Mouse (Mus musculus): Measurements from ENCODE around the gene Mtm1. TPM values are rescaled to one million over a fixed set of nuclear protein-coding genes. Genes with fewer than 3 reads are reported as not detected.

Mtm1 gene
- polyA plus RNA-seq, 1 experiment from 2014 or later, result 4.2 TPM

DNA sequence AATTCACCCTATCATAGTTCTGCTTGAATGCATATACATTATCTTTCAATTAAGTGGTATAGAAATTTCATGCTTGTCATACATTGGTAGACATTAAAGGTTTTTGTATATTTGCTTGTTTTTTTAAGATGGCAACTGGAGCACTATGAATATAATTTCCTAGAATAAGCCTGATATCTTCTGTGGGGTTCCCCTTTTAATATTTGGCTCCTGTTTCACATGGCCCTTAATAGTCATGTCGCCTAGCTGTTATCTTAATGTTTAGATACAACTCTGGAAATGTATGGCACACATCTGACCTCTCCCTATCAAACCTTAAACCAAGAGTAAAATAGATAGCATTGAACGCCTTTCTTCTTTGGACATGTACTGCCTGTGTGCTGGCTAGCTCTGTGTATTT lies 20.3 kb downstream of the Mtm1 start:
- 58% methylated on average over 2 of the region's 2 CpGs for WGBS (ENCODE audit: insufficient replicate concordance)

DNA sequence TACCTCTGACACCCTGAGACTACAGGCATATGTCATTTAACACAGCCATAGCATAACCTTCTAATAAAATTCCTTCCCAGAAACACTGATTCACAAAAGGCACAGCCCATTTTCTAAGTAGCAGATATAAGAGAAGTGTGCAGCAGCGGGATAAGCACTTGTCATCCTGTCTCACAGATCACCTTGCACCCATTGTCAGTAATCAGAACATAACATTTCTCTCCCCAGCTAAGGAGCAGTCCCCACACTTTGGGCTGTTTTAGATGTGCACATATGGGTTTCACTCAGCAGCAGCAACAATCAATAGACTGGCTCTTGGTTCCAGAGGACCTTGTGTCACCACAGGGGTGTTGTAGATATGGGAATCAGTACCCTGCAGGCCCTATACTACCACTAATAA lies 45.9 kb downstream of the Mtm1 start:
- ATAC-seq (replicated peaks; ENCODE audit: insufficient number of reproducible peaks, low FRiP score, low TSS enrichment), result no peak
- Histone ChIP-seq H3K9me3 (replicated peaks; ENCODE audit: control insufficient read depth, low read length) (no peaks in the 10 kb centered on the region), H3K4me1 (ENCODE audit: control insufficient read depth, insufficient read depth, low read length) (no peaks in the 10 kb centered on the region), H3K4me2 (no peak overlapping the region), H3K27ac (ENCODE audit: low read depth, low read length) (no peak overlapping the region), H3K4me3 (ENCODE audit: low read depth, low read length) (no peak overlapping the region), H3K9ac (ENCODE audit: low read depth, low read length) (no peak overlapping the region), H3K36me3 (ENCODE audit: control insufficient read depth, insufficient read depth, low read length) (no peaks in the 10 kb centered on the region), H3K27me3 (ENCODE audit: control insufficient read depth, insufficient read depth, low read length) (no peaks in the 10 kb centered on the region)
- 41% methylated on average over 1 of the region's 1 CpGs for WGBS (ENCODE audit: insufficient replicate concordance)

More for the DNA sequence above, 20.3 kb downstream of the Mtm1 start:
- Histone ChIP-seq H3K27ac (ENCODE audit: low read depth, low read length) (no peak overlapping the region), H3K36me3 (ENCODE audit: control insufficient read depth, insufficient read depth, low read length) (no peaks in the 10 kb centered on the region), H3K4me2 (no peak overlapping the region), H3K4me3 (ENCODE audit: low read depth, low read length) (no peak overlapping the region), H3K9me3 (replicated peaks; ENCODE audit: control insufficient read depth, low read length) (no peaks in the 10 kb centered on the region), H3K4me1 (ENCODE audit: control insufficient read depth, insufficient read depth, low read length) (no peaks in the 10 kb centered on the region), H3K9ac (ENCODE audit: low read depth, low read length) (no peak overlapping the region), H3K27me3 (ENCODE audit: control insufficient read depth, insufficient read depth, low read length) (no peaks in the 10 kb centered on the region)
- no peak for ATAC-seq (replicated peaks; ENCODE audit: insufficient number of reproducible peaks, low FRiP score, low TSS enrichment)

DNA sequence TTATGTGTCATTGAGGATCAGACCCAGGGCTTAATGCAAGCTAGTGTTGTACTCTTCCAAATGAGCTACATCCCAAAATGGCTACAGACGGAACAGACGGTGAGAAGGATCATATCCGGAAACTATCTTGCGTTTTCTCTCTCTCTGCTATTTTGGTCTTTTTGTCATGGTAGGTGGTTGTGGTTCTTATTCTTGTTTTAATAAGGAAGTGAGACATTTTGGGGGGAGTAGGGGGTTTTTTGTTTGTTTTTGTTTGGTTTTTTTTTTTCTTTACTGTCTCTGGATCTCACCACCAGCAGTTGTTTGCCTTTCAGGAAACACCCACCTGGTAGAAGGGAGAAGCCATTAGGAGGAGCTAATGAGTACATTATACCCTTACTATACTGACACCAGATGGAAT lies 50.3 kb downstream of the Mtm1 start:
- no peak overlapping the region for H3K4me3 ChIP-seq (ENCODE audit: low read depth, low read length)
- H3K4me1 ChIP-seq (ENCODE audit: control insufficient read depth, insufficient read depth, low read length), result no peaks in the 10 kb centered on the region
- H3K9ac ChIP-seq (ENCODE audit: low read depth, low read length), result no peak overlapping the region
- ATAC-seq (replicated peaks; ENCODE audit: insufficient number of reproducible peaks, low FRiP score, low TSS enrichment), result no peak
- H3K9me3 ChIP-seq (replicated peaks; ENCODE audit: control insufficient read depth, low read length), result no peaks in the 10 kb centered on the region
- no peak overlapping the region for H3K4me2 ChIP-seq
- WGBS (ENCODE audit: insufficient replicate concordance), result 96% methylated on average over 4 of the region's 4 CpGs
- H3K27ac ChIP-seq (ENCODE audit: low read depth, low read length), result no peak overlapping the region
- no peaks in the 10 kb centered on the region for H3K36me3 ChIP-seq (ENCODE audit: control insufficient read depth, insufficient read depth, low read length)
- no peaks in the 10 kb centered on the region for H3K27me3 ChIP-seq (ENCODE audit: control insufficient read depth, insufficient read depth, low read length)

DNA sequence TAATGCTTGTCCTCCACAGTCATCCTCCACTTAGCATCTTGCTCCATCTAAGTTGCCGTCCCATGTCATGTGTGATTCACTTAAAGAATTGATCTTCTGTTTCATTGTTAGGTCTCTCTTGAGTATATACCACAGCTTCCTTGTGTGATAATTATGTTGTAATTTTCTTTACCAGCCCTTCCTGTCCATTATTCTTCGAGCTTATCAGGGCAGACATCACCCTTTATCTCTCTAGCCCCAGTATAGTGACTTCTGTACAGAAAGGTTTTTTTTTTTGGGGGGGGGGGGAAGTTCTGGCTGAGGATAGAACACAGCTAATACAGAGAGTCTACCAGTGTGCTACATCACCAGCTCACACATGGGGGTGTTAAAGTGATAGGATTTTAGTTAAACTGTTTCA lies 53.7 kb downstream of the Mtm1 start:
- Histone ChIP-seq H3K4me1 (ENCODE audit: control insufficient read depth, insufficient read depth, low read length) (no peaks in the 10 kb centered on the region), H3K4me2 (no peak overlapping the region), H3K4me3 (ENCODE audit: low read depth, low read length) (no peak overlapping the region), H3K36me3 (ENCODE audit: control insufficient read depth, insufficient read depth, low read length) (no peaks in the 10 kb centered on the region), H3K27ac (ENCODE audit: low read depth, low read length) (no peak overlapping the region), H3K9me3 (replicated peaks; ENCODE audit: control insufficient read depth, low read length) (no peaks in the 10 kb centered on the region), H3K9ac (ENCODE audit: low read depth, low read length) (no peak overlapping the region), H3K27me3 (ENCODE audit: control insufficient read depth, insufficient read depth, low read length) (no peaks in the 10 kb centered on the region)
- 63% methylated on average over 2 of the region's 2 CpGs for WGBS (ENCODE audit: insufficient replicate concordance)
- no peak for ATAC-seq (replicated peaks; ENCODE audit: insufficient number of reproducible peaks, low FRiP score, low TSS enrichment)

DNA sequence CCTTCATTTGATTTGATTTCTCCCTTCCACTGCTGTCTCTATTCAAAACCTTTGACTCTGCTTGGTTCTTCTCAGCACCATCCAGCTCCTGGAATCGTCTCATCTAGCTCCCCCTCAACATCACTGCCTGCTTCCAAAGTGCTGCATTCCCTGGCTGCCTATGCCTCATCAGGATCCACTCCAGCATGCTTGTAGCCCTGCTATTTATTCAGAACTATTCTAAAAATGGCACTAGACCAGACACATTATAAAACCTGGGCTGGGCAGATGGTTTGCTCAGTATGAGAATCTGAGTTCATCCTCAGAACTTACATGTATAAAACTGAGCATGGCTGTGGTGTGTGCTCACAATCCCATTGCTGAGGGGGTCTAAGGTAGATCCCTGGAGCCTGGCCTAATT lies 58.4 kb downstream of the Mtm1 start:
- H3K4me3 ChIP-seq (ENCODE audit: low read depth, low read length), result no peak overlapping the region
- no peaks in the 10 kb centered on the region for H3K36me3 ChIP-seq (ENCODE audit: control insufficient read depth, insufficient read depth, low read length)
- H3K4me2 ChIP-seq, result no peak overlapping the region
- WGBS (ENCODE audit: insufficient replicate concordance), result 55% methylated on average over 1 of the region's 1 CpGs
- no peaks in the 10 kb centered on the region for H3K27me3 ChIP-seq (ENCODE audit: control insufficient read depth, insufficient read depth, low read length)
- H3K9me3 ChIP-seq (replicated peaks; ENCODE audit: control insufficient read depth, low read length), result no peaks in the 10 kb centered on the region
- ATAC-seq (replicated peaks; ENCODE audit: insufficient number of reproducible peaks, low FRiP score, low TSS enrichment), result no peak
- no peak overlapping the region for H3K27ac ChIP-seq (ENCODE audit: low read depth, low read length)
- H3K9ac ChIP-seq (ENCODE audit: low read depth, low read length), result no peak overlapping the region
- H3K4me1 ChIP-seq (ENCODE audit: control insufficient read depth, insufficient read depth, low read length), result no peaks in the 10 kb centered on the region

DNA sequence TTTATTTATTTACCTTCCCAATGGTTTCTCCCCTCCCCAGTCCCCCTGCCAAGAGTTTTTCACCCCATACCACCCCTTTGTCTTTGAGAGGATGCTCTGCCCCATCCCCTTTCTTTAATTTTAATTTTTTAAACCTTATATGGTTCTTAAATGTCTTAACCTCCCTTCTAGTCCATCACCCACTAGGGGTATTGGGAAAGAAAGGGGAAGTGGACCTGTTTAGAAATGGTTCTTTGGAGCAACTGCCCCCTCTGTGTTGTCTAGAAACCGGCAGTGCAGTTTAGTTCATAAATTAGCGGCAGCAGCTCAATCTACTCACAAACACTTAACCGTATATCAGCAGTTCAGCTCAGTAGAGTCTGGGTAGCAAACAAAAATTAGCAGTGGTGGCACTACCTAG lies 63.6 kb downstream of the Mtm1 start:
- no peak for ATAC-seq (replicated peaks; ENCODE audit: insufficient number of reproducible peaks, low FRiP score, low TSS enrichment)
- Histone ChIP-seq H3K4me1 (ENCODE audit: control insufficient read depth, insufficient read depth, low read length) (no peaks in the 10 kb centered on the region), H3K4me2 (no peak overlapping the region), H3K4me3 (ENCODE audit: low read depth, low read length) (no peak overlapping the region), H3K9me3 (replicated peaks; ENCODE audit: control insufficient read depth, low read length) (no peaks in the 10 kb centered on the region), H3K9ac (ENCODE audit: low read depth, low read length) (no peak overlapping the region), H3K27me3 (ENCODE audit: control insufficient read depth, insufficient read depth, low read length) (no peaks in the 10 kb centered on the region), H3K36me3 (ENCODE audit: control insufficient read depth, insufficient read depth, low read length) (no peaks in the 10 kb centered on the region), H3K27ac (ENCODE audit: low read depth, low read length) (no peak overlapping the region)
- 87% methylated on average over 3 of the region's 3 CpGs for WGBS (ENCODE audit: insufficient replicate concordance)

DNA sequence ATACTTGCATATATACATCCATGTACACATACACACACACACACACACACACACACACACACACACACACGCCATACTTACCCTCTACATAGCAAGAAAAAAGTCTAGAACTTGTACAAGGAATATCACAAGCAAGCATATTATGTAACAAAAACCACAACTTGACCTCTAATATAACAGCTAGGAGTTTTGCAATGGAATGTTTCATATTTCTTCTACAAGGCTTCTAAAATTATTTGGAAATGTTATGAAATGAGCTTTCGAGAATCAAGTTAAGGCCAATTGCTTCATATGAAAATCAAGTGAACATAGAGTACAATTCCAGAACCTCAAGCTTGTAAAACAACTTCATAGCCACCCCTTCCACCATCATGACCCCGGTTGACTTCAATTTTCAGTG lies 74.9 kb downstream of the Mtm1 start:
- WGBS (ENCODE audit: insufficient replicate concordance), result 70% methylated on average over 3 of the region's 3 CpGs
- Histone ChIP-seq H3K27ac (ENCODE audit: low read depth, low read length) (no peak overlapping the region), H3K4me1 (ENCODE audit: control insufficient read depth, insufficient read depth, low read length) (no peaks in the 10 kb centered on the region), H3K4me2 (no peak overlapping the region), H3K4me3 (ENCODE audit: low read depth, low read length) (no peak overlapping the region), H3K36me3 (ENCODE audit: control insufficient read depth, insufficient read depth, low read length) (no peaks in the 10 kb centered on the region), H3K27me3 (ENCODE audit: control insufficient read depth, insufficient read depth, low read length) (no peaks in the 10 kb centered on the region), H3K9me3 (replicated peaks; ENCODE audit: control insufficient read depth, low read length) (no peaks in the 10 kb centered on the region), H3K9ac (ENCODE audit: low read depth, low read length) (no peak overlapping the region)
- ATAC-seq (replicated peaks; ENCODE audit: insufficient number of reproducible peaks, low FRiP score, low TSS enrichment), result no peak

DNA sequence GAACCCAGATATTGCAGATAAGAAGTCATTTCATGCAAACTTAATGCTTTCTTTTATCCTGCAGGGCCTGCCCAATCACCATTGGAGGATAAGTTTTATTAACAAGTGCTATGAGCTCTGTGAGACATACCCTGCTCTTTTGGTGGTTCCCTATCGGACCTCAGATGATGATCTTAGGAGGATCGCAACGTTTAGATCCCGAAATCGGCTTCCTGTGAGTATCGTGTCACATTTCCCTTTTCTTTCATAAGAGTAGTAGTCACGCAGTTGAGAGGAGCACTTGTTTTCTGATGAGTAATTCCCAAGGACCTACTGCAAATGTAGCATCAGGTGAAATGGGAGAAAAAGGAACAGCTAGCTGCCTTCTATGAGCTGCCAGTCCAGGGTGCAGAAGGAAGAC lies 76.5 kb downstream of the Mtm1 start:
- whole genome bisulfite sequencing (ENCODE audit: insufficient replicate concordance), result 81% methylated on average over 7 of the region's 7 CpGs
- no peak overlapping the region for H3K4me3 ChIP-seq (ENCODE audit: low read depth, low read length)
- H3K36me3 ChIP-seq (ENCODE audit: control insufficient read depth, insufficient read depth, low read length), result no peaks in the 10 kb centered on the region
- no peaks in the 10 kb centered on the region for H3K27me3 ChIP-seq (ENCODE audit: control insufficient read depth, insufficient read depth, low read length)
- H3K4me2 ChIP-seq, result no peak overlapping the region
- H3K9ac ChIP-seq (ENCODE audit: low read depth, low read length), result no peak overlapping the region
- no peak overlapping the region for H3K27ac ChIP-seq (ENCODE audit: low read depth, low read length)
- no peaks in the 10 kb centered on the region for H3K9me3 ChIP-seq (replicated peaks; ENCODE audit: control insufficient read depth, low read length)
- no peak for ATAC-seq (replicated peaks; ENCODE audit: insufficient number of reproducible peaks, low FRiP score, low TSS enrichment)
- H3K4me1 ChIP-seq (ENCODE audit: control insufficient read depth, insufficient read depth, low read length), result no peaks in the 10 kb centered on the region

DNA sequence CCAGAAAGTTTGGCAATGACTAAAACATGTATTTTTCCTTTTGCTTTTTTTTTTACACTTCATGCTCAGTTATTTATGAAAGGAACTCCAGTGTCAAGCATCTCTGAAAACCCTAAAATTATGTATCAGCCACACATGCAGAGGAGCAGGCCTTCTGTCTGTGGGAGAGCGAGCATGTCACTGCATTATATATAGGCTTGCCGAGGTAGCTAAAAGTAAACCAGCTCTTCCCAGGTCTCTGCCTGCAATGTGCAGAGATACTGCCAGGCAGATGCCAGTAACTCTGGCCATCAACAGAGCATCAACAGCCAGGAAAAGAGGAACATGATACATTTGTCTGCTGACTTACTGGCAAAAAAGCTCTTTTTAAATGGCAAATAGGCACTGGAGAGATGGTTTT lies 83.6 kb downstream of the Mtm1 start:
- no peak for ATAC-seq (replicated peaks; ENCODE audit: insufficient number of reproducible peaks, low FRiP score, low TSS enrichment)
- no peaks in the 10 kb centered on the region for H3K36me3 ChIP-seq (ENCODE audit: control insufficient read depth, insufficient read depth, low read length)
- H3K27me3 ChIP-seq (ENCODE audit: control insufficient read depth, insufficient read depth, low read length), result no peaks in the 10 kb centered on the region
- no peak overlapping the region for H3K4me2 ChIP-seq
- 75% methylated on average over 2 of the region's 2 CpGs for WGBS (ENCODE audit: insufficient replicate concordance)
- H3K4me3 ChIP-seq (ENCODE audit: low read depth, low read length), result no peak overlapping the region
- H3K27ac ChIP-seq (ENCODE audit: low read depth, low read length), result no peak overlapping the region
- H3K9me3 ChIP-seq (replicated peaks; ENCODE audit: control insufficient read depth, low read length), result no peaks in the 10 kb centered on the region
- H3K9ac ChIP-seq (ENCODE audit: low read depth, low read length), result no peak overlapping the region
- no peaks in the 10 kb centered on the region for H3K4me1 ChIP-seq (ENCODE audit: control insufficient read depth, insufficient read depth, low read length)
